Mouse (Mus musculus) spleen, postnatal 14 days (tissue): Measurements from ENCODE around the gene Gm13769.
"Not testable (repeated sequence)": the region's sequence is repeated elsewhere in the genome, so short reads cannot be mapped to it uniquely, and the experiment has no call there.

Source experiments
- DNase-seq, 2 experiments: peaks; one replicate each; pipeline ENCODE4 v3.0.0; 2021 to 2022; ENCODE audit warnings: low spot score in 2 of 2

The Gm13769 gene

GRCm38 (mm10) chr2:90321900-90322299 is at the start of gene Gm13769:
Gm13769 (plus strand) TSS chr2:90322200.
- not testable (repeated sequence) for DNase-seq

GRCm38 (mm10) chr2:90292741-90293140 is 29.3 kb upstream of the Gm13769 start, which contains the start of gene Olfr1272:
Olfr1272 (minus strand) TSS chr2:90292841.
- DNase-seq: no peak

GRCm38 (mm10) chr2:90346694-90347093 is 24.7 kb downstream of the Gm13769 start:
- DNase-seq: not testable (repeated sequence)

- not testable (repeated sequence) for DNase-seq
Observed at GRCm38 (mm10) chr2:90351047-90351446, 29.0 kb downstream of the Gm13769 start.

GRCm38 (mm10) chr2:90351540-90351939 is 29.5 kb downstream of the Gm13769 start:
- not testable (repeated sequence) for DNase-seq

GRCm38 (mm10) chr2:90359229-90359628 is 37.2 kb downstream of the Gm13769 start:
- DNase-seq: not testable (repeated sequence)

- DNase-seq: not testable (repeated sequence)
Observed at GRCm38 (mm10) chr2:90360199-90360598, 38.2 kb downstream of the Gm13769 start.
